Mouse (Mus musculus) A20 (cell line): ENCODE results near the gene Cpt1a.
A peak's percentile ranks its signal among the peaks of the same experiment; 100 is the strongest.

Source experiments
- DNase-seq: peaks from one replicate; pipeline ENCODE4 v3.0.0-alpha.2; 2011; ENCODE audit warnings: low read depth, low spot score

Gene Cpt1a

DNA sequence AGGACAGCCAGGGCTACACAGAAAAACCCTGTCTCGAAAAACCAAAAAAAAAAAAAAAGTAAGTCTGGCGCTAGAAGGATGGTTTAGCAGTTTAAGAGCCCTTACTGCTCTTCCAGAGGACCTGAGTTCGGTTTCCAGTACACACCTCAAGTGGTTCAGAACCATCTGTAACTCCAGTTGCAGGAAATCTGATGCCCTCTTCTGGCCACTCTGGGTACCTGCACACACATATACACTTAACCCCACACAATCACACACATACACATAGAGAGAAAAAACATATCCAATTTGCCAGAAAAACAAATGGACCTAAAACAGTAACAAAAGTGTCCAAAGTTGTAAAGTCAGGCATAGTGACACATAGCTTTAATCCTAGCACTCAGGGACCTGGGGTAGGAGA is 43.0 kb downstream of the Cpt1a start:
- DNase-seq: no peak

DNA sequence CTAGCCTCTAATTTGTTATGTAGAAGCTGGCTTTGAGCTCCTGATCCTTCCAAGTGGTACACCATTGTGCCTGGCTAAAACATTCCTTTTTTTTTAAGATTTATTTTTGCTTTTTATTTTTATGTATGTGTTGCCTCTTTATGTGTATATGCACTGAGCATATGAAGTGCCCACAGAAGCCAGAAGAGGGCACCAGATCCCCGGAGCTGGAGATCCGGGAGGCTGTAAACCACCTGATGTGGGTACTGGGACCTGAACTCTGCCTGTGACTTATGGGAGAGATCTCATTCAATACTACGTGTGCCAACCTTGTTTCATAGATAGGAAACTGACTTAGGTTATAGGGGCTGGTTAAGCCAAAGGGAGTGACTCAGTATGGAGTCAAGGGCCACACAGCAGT is 46.1 kb downstream of the Cpt1a start:
- no peak for DNase-seq

DNA sequence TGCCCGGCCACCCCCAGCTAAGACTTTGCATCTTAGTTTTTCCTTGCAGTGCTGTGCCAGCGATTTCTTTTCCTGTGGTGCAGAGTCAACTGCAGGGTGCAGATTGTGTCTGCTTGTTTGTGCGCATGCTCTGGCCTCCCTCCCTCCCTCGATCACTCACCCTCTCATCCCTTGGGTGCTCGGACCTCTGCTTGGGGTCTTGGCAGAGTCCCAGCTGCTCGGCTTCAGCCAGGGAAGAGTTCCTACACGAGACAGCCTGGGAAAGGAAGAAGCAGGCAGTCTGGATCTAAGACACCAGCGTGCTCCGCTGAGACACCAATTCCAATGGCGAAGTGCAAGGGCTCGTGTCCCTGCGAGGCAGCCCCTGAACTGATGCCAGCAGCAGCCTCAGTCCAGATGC is 51.2 kb downstream of the Cpt1a start:
- DNase-seq: no peak

DNA sequence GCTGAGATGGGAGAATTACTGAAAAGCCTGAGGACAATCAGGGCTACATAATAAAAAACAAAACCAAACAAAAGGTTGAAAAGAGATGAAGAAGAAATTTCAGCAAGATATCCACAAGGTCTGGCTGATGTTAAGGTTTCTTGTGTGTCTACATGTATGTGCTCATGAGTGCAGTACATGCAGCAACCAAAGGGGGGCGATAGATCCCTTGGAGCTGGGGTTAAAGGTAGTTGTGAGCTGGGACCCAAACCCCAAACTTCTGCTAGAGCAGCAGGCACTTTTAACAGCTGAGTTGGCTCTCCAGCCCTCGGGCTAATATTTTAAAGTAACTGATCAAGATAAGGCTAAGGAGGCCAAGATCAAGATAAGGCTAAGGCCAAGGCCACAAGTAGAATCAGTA is 51.9 kb downstream of the Cpt1a start:
- peak; percentile 37 for DNase-seq

DNA sequence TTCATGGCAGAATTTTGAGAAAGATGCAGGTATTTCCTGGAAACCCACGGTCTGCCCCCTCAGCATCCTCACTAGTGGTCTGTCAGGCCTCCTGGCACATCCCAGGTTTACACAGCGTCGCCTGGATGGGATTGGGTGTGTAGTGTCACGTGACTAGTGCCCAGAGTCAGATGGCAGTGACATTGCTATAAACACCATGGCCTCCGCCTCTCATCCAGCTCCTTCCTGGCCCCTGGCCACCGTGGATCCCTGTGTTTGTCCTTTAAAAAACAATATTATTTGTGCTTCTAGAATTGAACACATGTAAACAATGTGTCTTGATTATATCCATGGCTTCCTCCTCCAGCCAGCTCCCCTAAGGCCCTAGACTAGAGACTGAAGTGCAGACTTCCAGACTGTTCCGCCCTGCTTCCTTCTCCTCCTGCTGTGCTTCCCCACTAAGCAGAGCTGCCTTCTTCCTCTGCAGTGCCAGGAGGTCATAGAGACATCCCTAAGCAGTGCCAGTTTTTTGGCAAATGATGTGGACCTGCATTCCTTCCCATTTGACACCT is 53.9 kb downstream of the Cpt1a start:
- no peak for DNase-seq

DNA sequence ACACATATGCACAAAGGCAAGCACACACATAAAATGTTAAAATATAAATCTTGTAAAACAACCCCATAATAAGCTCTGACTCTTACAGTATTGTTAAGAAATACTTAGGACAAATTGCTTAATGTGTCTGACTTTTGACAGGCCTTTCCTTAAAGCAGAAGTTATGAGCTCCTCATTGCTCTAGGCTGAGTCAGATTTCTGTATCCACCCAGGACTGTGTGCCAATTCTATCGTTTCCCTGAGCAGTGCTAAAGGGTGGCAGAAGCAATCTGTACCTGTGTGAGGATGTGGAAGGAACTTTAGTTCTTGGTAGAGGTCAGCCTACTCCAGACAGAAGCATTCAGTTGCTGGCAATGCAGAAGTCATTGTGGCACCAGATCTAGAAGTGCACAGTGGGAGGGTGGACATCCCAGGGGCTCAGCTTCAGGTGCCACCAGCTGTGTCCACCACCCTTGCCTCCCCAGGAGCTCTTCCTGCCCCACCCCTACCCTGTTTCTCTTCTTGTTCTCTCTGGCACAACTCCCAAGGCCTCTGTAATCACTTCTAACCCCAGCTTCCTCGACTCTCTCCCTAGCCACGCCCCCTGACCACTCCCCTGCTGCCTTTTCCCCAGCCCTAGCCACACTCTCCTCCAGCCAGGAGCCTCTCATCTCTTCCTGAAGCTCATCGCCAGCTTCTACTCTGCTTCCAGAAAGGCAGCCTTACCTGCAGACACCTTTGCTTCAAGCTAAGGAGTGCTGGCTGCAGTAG is 55.0 kb downstream of the Cpt1a start:
- no peak for DNase-seq

DNA sequence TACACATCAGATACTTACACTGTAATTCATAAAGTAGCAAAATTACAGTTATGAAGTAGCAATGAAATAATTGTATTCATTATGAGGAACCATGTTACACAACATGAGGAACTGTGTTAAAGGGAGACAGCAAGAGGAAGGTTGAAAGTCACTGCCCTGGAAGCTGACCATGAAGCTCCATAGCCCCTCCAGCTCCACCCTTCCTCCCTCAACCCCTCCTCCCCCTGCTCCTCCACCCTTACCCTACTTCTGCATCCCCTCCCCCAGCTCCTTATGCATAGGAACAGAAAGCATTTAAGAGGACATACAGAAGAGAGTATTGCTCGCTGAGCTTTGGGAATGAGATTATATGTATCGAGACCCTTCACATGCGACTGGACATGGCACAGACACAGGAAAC is 56.5 kb downstream of the Cpt1a start:
- DNase-seq: no peak

DNA sequence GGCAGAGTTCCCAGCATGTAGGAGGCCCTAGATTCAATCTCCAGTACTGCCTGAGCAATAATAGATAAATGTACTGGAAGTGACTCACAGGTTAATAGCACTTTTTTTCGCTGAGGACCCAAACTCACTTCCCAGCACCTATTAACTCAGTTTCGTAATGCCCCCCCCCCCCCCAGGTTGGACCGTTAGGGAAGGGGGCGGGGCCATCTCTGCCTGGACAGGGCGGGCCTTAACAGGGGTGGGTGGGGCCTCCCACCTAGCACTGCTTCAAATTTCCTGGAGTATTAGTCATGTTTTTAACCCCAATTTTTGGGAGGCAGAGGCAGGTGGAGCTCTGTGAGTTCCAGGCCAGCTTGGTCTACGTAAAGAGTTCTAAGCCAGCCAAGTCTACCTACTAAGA is 65.9 kb downstream of the Cpt1a start:
- DNase-seq: no peak

DNA sequence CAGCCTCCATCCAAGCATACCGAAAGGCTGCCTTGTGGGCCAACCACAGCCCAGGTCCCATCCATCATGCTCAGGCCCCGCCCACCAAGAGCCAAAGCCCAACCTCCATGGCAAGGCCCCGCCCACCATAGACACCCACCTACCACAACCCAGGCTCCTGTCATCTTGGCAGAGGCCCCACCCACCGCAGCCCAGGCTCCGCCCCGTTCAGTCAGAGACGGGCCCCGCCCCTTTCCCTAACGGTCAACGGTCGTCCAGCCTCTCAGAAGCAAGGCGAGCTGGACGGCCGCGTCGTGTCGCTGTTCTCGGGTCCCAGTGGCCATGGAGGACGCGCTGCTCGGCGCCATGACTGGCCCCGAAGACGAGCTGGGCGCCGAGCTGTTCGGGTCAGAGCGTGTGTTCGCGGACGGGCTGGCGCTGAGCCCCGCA is 66.5 kb downstream of the Cpt1a start, which contains the start of gene Tesmin:
TSS of gene Tesmin (plus strand) at position 229 of the 429 bp plus-strand sequence.
- DNase-seq: peak; percentile 98

DNA sequence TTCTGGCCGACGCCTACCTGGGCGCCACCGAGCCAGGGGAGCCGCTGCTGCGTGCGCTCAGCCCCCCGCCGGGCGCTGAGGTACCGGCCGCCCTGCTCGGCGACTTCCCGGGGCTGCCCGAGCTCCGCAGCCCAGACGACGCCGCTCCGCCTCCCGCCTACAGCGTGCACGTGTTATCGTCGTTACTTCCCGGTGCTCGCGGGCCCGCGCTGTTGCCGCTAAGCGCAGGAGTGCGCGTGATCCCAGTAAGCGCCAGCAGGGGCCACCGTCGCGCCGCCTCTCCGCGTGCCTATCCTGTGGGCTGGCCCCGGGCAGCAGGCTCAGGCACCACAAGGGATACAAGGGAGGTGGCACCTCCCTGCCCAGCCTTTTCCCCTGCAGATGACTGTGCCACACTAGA is 67.0 kb downstream of the Cpt1a start:
- peak; percentile 94 for DNase-seq

DNA sequence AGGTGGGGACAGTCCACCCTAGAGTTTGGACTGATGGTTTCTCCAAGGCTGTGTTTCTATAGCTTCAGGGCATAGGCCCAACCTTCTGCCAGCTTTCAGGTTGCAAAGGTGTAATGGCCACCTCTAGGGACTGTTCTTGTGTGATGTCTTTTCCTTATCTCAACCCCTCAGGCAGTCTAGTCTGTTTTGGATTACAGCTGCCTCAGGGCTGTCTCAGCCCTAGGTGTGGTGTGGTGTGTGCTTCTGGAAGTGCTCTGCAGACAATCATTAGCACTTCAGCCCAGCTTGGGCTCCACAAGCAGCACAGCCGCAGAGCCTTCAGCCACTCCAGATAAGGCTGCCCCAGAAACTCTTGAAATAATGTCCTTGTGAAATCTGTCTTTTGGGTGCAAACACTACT is 70.2 kb downstream of the Cpt1a start:
- DNase-seq: no peak

DNA sequence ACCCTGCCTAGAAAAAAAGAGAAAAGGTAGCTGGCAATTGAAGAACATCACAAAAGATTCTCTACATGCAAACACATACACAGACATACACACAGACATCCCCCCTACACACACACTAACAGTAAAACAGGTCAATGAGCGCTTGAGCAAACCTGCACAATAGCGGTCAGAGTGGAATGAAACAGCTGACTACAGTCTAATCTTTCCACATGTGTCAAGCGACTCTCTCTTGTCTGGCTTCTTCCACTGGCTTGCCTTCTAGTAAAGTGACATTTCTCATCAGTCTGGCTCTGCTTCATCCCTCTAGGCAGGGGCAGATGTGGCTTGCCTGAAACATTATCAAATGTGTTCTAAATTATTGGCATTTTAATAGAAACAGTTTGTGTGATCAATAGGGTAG is 72.1 kb downstream of the Cpt1a start:
- no peak for DNase-seq

DNA sequence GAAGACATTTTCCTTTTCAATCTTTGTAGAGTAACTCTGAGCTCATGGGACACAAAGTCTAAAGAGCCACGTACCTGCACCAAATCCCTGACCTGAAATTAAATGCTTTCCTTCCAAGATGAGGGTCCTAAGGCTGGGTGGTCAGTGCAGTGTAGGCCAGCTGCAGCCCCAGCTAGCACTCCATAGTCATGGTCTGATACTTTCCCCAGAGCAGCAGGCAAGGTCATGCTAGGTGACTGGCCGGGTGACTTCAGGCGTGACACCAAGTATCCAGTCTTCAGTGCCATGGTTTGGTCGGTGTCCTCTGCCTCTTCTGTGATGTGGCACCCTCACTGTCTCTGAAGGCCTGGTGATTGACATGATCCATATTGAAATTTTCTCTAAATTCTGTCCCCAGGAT is 77.9 kb downstream of the Cpt1a start:
- DNase-seq: no peak

DNA sequence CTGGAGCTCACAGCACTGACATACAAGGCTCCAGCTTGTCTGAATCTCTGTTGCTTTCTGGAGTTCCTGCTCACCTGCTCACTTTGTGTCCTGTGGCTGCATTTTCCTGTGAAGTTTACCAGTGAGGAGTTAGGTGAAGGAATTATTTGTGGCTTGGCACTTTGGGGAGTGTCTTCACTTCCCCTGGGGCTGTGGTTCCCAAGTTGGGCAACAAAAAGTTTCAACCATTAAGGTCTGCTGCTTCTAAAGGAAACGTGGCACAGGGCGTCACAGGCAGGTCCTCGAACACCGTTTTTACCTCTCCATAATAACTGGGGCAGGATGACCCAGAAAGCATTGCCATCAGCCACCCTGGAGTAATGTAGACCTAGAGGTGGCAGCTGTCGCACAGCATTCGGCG is 79.4 kb downstream of the Cpt1a start:
- no peak for DNase-seq

DNA sequence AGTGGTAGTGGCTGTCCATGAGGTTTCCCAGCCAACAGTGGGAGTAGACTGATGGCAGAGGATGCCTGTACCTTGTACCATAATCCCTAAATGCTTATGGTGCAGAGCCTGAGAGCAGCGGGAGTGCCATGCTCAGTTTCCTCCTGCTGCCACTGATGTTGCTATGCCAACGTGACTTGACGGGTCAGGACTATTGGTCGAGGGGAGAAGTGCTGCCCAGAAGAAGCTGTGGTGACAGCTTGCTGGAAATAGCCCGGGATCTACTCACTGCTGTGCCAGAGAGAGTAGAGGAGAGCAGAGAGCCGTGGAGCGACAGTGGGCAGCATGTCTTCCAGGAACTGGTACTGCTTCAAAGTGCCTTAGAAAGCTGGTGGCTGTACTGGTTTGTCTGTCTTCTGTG is 79.8 kb downstream of the Cpt1a start:
- no peak for DNase-seq

DNA sequence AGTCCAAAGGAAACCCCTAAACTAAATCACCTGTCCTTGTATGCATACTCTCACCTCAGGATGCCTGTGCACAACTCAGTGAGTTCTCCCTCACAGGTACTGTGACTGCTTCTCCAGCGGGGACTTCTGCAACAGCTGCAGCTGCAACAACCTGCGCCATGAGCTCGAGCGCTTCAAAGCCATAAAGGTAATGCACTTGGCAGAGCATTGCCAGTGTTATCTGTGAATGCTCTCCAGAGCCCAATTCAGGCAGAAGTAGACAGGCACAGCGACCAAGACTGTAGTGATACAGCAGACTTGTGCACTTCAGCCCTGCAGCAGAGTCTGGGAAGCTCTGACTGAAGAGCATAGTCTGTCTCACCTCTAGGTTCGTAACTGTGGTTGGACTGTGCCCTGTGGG is 80.3 kb downstream of the Cpt1a start:
- no peak for DNase-seq

DNA sequence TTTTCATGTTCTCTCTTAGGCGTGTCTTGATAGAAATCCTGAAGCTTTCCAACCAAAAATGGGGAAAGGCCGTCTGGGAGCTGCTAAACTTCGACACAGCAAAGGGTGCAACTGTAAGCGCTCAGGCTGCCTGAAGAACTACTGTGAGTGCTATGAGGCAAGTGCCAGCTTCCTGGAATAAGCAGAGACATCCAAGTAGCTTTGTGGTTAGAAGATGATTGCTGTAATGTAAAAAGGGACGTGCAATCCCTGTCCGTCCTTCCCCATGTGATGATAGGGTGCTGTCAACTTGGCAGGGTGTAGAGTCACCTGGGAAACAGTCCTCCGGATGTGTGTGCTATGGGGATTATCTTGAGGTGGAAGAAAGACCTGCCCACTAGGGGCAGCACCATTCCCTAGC is 81.9 kb downstream of the Cpt1a start:
- DNase-seq: no peak

DNA sequence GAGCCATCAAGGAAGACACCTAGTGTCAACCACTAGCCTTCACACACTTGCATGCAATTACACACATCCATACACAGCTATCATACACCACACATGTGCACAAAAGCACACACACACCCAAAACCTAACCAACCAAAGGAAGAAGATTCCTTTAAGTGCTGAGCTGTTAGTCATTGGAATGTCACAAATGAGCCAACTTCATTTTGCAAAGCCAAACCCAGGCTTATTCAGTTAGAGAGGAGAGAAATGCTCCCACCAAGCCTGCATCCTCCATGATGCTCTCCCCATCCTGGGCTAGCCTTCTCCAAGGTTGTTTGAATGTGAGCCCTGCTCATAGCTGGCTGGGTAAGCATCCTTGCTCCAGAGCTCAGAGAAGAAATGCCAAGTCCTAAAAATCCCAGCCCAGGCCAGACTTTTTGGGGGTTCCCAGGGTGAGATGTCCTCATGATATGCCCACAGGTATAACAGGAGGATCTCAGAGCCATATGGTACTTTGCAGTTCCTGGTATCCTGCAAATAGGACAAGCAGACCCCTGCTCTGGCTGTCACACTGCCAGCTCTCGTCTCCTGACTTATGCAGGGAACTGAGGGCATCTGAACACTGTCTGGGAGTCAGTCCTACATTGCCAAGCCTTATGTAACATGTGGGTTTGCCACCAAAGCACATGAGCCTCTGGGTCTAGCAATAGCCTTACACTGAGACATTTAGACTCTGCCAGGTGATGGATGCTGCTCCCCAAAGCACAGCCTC is 83.6 kb downstream of the Cpt1a start:
- no peak for DNase-seq

DNA sequence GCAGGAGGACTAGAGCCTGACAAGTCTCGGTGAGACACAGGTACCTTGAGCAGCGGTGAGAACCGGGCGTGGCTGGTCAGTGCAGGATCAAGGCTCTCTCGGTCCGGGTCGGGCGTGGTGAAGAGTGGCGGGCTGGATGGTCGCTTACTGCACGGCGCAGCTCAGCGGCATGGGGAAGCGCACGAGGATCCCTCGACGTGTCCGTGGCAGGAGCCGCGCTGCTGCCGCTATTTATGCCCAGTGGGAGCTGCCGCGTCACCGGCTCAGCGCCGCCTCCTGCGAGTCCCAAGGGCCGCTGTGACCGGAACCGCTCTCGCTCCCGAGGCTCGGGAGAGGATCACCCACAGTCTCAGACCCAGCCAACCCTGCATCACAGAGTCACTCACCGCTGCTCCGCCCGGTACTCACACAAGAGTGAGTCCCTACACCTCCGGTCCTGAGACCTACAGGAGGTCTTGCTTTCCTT is 92.2 kb downstream of the Cpt1a start, which contains the start of gene Gal:
TSS of gene Gal (minus strand) at position 277 of the 466 bp plus-strand sequence.
- DNase-seq: no peak

DNA sequence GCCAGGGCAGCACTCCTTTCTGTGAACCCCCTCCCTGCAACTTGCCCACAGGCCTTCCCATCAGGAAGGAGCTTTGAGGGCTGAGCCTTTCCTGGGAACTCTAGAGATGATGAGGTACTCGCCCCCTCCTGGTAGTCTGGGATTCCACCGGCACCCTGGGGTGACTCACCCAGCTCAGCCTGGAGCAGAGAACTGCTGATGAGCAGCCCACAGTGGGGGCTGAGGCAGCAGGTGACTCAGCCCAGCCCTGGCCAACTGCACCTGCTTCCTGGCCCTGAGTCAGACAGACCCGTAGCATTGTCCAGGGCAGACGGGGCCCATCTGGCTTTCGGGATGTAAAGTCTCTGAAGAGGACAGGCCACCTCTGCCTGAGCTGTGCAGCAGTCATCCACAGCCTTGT is 97.1 kb downstream of the Cpt1a start:
- no peak for DNase-seq

DNA sequence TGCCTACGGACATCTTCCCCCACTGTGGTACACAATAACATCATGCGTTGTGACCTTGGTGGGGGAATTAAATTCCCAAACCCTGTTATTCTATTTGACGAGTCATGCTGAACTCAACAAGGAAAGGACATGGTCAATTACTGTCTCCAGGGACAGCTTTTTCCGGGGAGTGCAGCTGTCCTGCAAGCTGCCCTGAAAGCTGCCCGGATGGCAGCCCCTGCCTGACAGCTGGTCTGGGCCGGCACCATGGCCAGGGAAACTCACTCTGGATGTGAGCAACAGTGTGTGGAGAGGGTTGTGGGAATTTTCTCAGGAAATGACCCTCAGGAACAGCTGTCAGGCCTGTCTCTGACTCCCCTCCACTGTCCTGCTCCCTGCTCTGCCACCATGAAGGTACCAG is 100.4 kb downstream of the Cpt1a start:
- no peak for DNase-seq

DNA sequence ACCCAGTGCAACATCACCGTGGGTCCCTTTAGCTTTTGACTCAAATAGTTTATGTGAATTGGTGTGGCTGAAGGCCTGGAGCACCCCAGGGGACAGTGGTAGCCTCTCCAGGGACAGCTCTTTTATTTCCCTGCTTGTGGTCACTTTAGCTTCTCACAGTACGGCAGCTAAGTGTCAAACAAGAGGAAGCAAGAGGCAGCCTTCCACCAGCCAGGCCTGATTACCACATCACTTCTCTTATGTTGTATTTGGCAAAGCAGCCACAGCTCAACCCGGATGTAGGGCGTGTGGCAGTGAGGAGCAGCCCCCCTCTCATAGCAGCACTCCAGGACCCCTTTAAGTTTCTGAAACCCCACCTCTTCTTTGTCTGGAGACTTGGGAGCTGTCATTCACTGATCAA is 100.8 kb downstream of the Cpt1a start:
- DNase-seq: no peak

DNA sequence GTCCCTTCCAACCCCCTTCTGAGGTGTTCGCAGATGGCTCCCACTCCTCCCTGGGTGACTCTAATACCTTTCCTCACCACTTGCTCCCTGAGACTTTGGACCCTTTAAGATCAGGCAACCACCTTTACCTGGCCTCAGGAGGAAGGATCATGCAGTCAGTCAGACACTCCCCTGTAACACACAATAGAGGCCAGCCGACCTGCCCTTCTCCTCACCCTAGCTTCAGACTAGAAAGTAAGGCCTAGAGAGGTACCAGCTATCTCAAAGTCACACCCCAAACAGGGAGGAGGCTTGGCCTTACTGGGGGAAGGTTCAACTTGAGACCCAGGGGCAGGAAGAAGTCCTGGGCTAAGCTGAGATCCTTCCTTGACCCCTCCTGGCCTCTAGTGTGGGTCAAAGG is 102.1 kb downstream of the Cpt1a start:
- no peak for DNase-seq
